Mouse (Mus musculus) forebrain, embryonic 14.5 days (tissue): ENCODE results near the gene Sap30. TPM values are rescaled to one million over a fixed set of nuclear protein-coding genes. Genes with fewer than 3 reads are reported as not detected.
A peak's percentile ranks its signal among the peaks of the same experiment; 100 is the strongest.
"Not testable (repeated sequence)": the region's sequence is repeated elsewhere in the genome, so short reads cannot be mapped to it uniquely, and the experiment has no call there.

Experiments
- ATAC-seq: fragments of 200-750 bp; cut with Nextera tagmentation; 2 replicates; pipeline ENCODE4 v1.8.0; 2017; ENCODE audit warnings: mild to moderate bottlenecking, moderate library complexity
- DNase-seq: peaks from one replicate; pipeline ENCODE4 v3.0.0-alpha.2; 2015; ENCODE audit warnings: low spot score
- H3K27ac ChIP-seq: fragments of 300-500 bp; sonication (generic); 2 replicates; pipeline ENCODE4 v1.5.1; 2014; ENCODE audit warnings: low read depth, mild to moderate bottlenecking, control low read depth, low read length, moderate library complexity
- H3K27me3 ChIP-seq: fragments of 300-500 bp; sonication (generic); replicated peaks from 2 replicates; pipeline ENCODE4 v1.6.1; 2014; ENCODE audit warnings: low read length, control low read depth, mixed read lengths; ENCODE audit not compliant: control insufficient read depth, insufficient read depth
- H3K36me3 ChIP-seq: fragments of 300-500 bp; sonication (generic); 2 replicates; pipeline ENCODE4 v1.6.1; 2014; ENCODE audit warnings: low read length, control low read depth; ENCODE audit not compliant: control insufficient read depth, insufficient read depth
- H3K4me1 ChIP-seq: fragments of 300-500 bp; sonication (generic); 2 replicates; pipeline ENCODE4 v1.6.1; 2014; ENCODE audit warnings: antibody characterized with exemption, low read length, control low read depth; ENCODE audit not compliant: control insufficient read depth, insufficient read depth
- H3K4me2 ChIP-seq: fragments of 300-500 bp; sonication (generic); 2 replicates; pipeline ENCODE4 v1.6.1; 2014; ENCODE audit warnings: mild to moderate bottlenecking, control low read depth, low read length
- H3K4me3 ChIP-seq: fragments of 300-500 bp; sonication (generic); 2 replicates; pipeline ENCODE4 v1.5.1; 2014; ENCODE audit warnings: low read depth, low read length, control low read depth
- H3K9ac ChIP-seq: fragments of 300-500 bp; sonication (generic); 2 replicates; pipeline ENCODE4 v1.6.1; 2014; ENCODE audit warnings: mild to moderate bottlenecking, low read length, control low read depth, moderate library complexity
- H3K9me3 ChIP-seq: fragments of 300-500 bp; sonication (generic); replicated peaks from 2 replicates; pipeline ENCODE4 v1.6.1; 2016; ENCODE audit warnings: low read length, control low read depth, mixed read lengths; ENCODE audit not compliant: control insufficient read depth
- WGBS: fragments of 180-500 bp; shearing (Covaris S2); extraction: QIAGEN DNeasy Blood & Tissue Kit; methylation state at CpG from one replicate; pipeline ENCODE4 v1.1.7; 2014; 5-methylcytosine and 5-hydroxymethylcytosine counted together
- polyA plus RNA-seq: library from polyadenylated mRNA; unstranded; fragments of >200 nt; fragmentation: Nextera tagmentation; extraction: Ambion mirVana; gene quantifications from 2 replicates; pipeline ENCODE4 v1.2.1, GENCODE M21; 2014

Gene Sap30
- polyA plus RNA-seq, 1 experiment from 2014 or later: 91.1 TPM

DNA sequence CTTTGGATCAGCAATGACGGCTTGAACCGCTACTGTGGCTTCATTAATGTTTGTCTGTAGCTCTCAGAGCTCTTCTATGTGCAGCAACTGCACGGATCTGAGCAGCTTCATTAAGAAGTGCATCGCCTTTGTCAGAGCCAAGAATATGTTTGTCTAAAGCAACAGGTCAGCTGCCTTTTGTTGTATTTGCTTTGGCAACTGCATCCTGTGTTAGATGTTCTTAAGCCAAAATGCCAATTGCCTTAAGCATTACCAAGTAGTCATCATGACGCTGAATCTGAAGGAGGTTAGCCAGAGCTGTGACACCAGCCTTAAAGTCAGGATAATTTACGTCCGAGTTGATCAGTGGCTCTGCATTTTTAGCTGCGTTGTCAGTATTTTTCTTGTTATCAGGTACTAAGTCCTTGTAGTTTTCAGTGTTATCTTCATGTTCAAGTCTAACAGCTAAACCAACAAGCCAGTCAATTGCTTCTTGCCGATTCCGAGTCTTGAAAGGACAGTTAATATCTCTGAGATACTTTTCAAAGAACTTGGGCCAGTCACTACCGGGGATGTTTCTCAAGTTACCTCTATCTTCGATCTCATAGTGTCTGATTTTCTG lies 32.6 kb upstream of the Sap30 start:
- Histone ChIP-seq H3K36me3 (peaks cover 17% of the 10 kb centered on the region; the same call in 1 of the 2 replicates), H3K27me3 (no peaks in the 10 kb centered on the region), H3K4me2 (no peak overlapping the region), H3K4me1 (no peaks in the 10 kb centered on the region), H3K9me3 (no peaks in the 10 kb centered on the region), H3K4me3 (no peak overlapping the region), H3K27ac (no peak overlapping the region), H3K9ac (no peak overlapping the region)
- no peak for DNase-seq
- ATAC-seq: no peak
- WGBS: 87% methylated on average over 12 of the region's 12 CpGs

DNA sequence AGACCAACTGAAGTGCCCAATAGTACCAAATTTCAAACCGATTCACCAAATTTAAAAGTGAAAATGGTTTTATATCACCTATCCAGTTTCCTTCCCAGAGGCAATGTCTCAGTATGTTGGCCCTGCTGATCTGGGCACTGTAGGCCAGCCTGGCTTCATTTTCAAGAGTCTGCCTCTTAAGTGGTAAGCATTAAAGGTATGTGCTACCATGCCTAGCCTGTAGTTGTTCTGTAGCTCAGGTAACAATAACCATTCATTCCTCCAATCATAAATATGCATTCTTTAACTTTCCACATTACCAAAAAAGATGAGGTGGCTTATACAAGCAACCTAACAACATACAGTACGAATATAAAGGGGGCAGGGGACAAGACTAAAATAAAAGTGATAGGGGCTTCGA lies 30.1 kb upstream of the Sap30 start:
- Histone ChIP-seq H3K4me1 (no peaks in the 10 kb centered on the region), H3K9ac (no peak overlapping the region), H3K4me3 (no peak overlapping the region), H3K27me3 (no peaks in the 10 kb centered on the region), H3K9me3 (no peaks in the 10 kb centered on the region), H3K27ac (no peak overlapping the region), H3K4me2 (no peak overlapping the region), H3K36me3 (peaks cover 28% of the 10 kb centered on the region; the same call in 1 of the 2 replicates)
- 88% methylated on average over 3 of the region's 3 CpGs for WGBS
- ATAC-seq (no peak), DNase-seq (no peak)

DNA sequence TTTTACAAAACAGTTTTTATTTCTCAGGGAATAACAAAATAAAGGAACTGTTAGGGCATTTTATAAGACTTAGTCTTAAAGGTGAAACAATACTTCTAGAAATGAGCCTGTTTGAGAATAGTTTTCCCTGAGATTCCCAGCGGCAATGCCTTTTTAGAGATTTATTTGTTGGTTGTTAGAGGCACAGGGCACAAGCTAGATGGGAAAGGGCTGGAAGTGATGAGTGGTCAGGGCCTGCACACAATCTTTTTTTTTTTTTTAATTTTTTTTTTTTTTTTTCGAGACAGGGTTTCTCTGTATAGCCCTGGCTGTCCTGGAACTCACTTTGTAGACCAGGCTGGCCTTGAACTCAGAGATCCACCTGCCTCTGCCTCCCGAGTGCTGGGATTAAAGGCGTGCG lies 29.0 kb upstream of the Sap30 start:
- H3K9me3 ChIP-seq, ATAC-seq, H3K9ac ChIP-seq, H3K27ac ChIP-seq, H3K4me2 ChIP-seq, H3K4me3 ChIP-seq, DNase-seq, H3K4me1 ChIP-seq, H3K27me3 ChIP-seq: not testable (repeated sequence)
- H3K36me3 ChIP-seq: peaks cover 28% of the 10 kb centered on the region; the same call in 1 of the 2 replicates
- WGBS: 94% methylated on average over 4 of the region's 5 CpGs

DNA sequence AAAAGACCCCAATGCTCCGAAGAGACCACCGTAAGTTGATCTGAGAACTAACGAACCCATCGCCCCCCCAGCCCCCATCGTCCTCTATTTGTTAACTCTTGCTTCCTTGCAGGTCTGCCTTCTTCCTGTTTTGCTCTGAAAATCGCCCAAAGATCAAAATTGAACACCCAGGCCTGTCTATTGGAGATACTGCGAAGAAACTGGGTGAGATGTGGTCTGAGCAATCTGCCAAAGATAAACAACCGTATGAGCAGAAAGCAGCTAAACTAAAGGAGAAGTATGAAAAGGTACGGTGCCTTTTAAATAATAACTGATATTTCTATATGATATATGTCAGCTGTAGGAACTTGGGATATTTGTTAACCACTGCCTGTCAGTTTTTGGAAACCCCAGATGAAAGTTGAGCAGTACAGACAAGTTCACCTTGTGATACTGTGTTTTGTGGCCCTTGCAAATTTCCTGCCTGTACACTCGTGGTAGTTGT lies 25.6 kb upstream of the Sap30 start:
- H3K4me3 ChIP-seq: peak overlapping the region; percentile 86
- peak overlapping the region; percentile 99 for H3K9ac ChIP-seq
- ATAC-seq, H3K27me3 ChIP-seq, DNase-seq, H3K4me1 ChIP-seq, H3K9me3 ChIP-seq: not testable (repeated sequence)
- H3K27ac ChIP-seq: 0 out of 2 replicates have a peak overlapping the region, but pooled peaks have one; percentile 98
- peak overlapping the region; percentile 96 for H3K4me2 ChIP-seq
- peaks cover 28% of the 10 kb centered on the region; the same call in 1 of the 2 replicates for H3K36me3 ChIP-seq
- WGBS: 13% methylated on average over 10 of the region's 10 CpGs

DNA sequence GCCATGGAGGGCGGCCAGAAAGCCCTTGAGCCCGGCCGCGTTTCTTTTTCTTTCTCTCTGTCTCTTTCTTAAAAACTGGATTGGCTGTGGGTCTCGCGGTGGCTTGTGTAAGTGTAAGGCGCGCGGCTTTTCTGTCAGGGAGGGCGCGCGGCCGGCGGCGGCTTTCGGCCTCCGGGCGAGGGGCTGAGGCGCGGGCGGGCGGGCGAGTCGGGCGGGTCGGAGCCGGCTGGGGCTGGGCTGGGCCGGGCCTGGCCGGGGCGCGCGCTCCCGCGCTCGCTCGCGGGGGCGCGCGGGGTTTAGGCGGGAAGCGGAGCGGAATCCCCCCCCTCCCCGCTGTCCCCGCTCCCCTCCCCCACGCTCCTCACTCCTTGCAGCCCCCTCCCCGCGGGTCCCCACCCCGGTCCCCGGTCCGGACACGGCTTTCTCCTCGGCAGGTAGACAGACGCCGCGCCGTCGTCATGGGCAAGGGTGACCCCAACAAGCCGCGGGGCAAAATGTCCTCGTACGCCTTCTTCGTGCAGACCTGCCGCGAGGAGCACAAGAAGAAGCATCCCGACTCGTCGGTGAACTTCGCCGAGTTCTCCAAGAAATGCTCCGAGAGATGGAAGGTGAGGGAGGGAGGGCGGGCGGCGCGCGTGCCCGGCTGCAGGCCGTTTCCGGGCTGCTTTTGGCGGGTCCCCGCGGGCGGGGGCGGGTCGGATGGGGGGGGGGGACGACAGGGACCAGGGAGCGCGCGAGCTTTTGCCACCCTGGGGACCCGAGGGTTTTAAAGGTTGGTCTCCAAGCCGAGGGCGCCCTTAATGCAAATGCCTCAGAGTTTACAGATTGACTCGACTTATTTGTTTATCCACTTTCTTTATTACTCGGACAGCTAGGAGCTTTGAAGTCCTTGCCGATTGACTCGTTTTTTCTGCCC lies 24.7 kb upstream of the Sap30 start:
- ATAC-seq: peak; percentile 47
- H3K4me2 ChIP-seq: peak overlapping the region; percentile 96
- peak; percentile 54 for DNase-seq
- H3K36me3 ChIP-seq: peaks cover 23% of the 10 kb centered on the region; the same call in 1 of the 2 replicates
- peak overlapping the region; percentile 98 for H3K27ac ChIP-seq
- H3K9me3 ChIP-seq: no peaks in the 10 kb centered on the region
- no peaks in the 10 kb centered on the region for H3K4me1 ChIP-seq
- peak overlapping the region; percentile 99 for H3K9ac ChIP-seq
- peak overlapping the region; percentile 86 for H3K4me3 ChIP-seq
- WGBS: under 1% methylated on average over 49 of the region's 96 CpGs
- no peaks in the 10 kb centered on the region for H3K27me3 ChIP-seq

DNA sequence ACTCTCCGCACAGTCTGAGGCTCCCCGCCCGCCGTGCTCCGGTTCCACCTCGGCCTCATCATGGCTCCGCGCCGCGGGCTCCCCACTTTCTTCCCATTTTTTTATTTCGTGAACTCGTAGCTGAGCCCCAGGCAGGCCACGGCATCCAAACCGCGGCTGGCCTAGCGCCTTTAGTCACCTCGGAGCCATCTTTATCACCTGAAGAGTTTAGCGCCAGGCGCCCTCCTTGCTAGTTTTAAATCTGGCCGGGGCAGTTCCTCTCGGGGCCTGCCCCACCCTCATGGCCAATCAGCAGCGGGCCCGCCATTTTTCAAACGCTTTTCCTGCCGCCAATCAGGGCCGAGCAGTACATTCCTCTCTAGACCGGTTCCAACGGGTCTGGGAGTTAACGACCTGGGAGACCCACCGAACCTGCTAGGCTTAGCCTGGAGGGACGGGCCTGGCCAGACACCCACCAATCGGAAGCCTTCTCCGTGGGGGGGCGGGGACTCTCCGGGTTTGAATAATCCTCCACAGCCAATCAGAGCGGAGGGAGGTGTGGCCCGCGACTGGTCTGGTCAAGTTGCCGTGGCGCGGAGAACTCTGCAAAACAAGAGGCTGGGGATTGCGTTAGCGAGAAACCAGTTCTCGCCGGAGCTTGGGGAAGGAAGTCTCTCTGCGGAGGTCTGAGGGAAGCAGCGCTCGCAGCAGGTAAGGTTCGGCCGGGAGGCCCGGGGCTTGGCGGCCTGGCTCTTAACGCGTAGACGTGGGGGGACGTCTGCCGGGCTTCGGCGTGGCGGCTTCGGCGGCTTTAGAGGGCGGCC lies 23.9 kb upstream of the Sap30 start, which contains the start of gene Hmgb2:
Gene Hmgb2, plus strand, starts transcription at position 592 of the 803 bp plus-strand sequence.
- under 1% methylated on average over 63 of the region's 63 CpGs for WGBS
- Histone ChIP-seq H3K36me3 (peaks cover 20% of the 10 kb centered on the region; the same call in 1 of the 2 replicates), H3K9ac (peak within 1 kb of the TSS; percentile 99), H3K4me2 (peak within 1 kb of the TSS; percentile 96), H3K4me1 (no peaks in the 10 kb centered on the region), H3K27ac (peak within 1 kb of the TSS; percentile 98), H3K4me3 (peak within 1 kb of the TSS; percentile 86), H3K27me3 (no peaks in the 10 kb centered on the region), H3K9me3 (no peaks in the 10 kb centered on the region)
- DNase-seq (peak; percentile 100), ATAC-seq (peak; percentile 100)

DNA sequence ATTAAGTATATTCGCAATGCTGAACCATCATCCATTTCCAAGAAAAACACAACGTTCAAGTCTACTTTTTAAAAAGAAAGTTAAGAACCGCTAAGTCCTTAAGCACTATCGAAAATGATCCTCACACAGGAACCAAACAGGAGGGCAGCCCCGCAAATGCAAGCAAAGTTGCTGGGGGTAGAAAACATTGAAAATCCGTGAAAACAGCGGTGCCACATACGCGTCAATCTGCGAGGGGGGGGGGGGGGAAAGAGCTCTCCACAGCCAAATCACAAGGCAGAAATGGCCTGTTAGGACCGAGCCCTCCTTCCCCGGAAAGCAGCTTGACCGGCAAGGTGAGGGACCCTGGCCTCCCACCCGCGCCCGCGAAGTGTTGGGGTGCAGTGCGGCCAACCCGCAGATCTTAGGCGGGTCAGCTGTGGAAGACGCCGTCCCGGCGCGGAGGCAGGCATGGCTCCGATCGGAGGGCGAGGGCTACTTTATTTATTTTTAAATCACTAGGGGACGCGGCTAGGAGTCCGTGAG lies 23.2 kb upstream of the Sap30 start:
- Histone ChIP-seq H3K4me2 (peak overlapping the region; percentile 96), H3K9me3 (no peaks in the 10 kb centered on the region), H3K4me3 (peak overlapping the region; percentile 86), H3K27ac (peak overlapping the region; percentile 80), H3K27me3 (no peaks in the 10 kb centered on the region), H3K36me3 (peaks cover 14% of the 10 kb centered on the region; the same call in 1 of the 2 replicates), H3K9ac (peak overlapping the region; percentile 78), H3K4me1 (no peaks in the 10 kb centered on the region)
- ATAC-seq (no peak), DNase-seq (no peak)
- WGBS: 1% methylated on average over 31 of the region's 31 CpGs

DNA sequence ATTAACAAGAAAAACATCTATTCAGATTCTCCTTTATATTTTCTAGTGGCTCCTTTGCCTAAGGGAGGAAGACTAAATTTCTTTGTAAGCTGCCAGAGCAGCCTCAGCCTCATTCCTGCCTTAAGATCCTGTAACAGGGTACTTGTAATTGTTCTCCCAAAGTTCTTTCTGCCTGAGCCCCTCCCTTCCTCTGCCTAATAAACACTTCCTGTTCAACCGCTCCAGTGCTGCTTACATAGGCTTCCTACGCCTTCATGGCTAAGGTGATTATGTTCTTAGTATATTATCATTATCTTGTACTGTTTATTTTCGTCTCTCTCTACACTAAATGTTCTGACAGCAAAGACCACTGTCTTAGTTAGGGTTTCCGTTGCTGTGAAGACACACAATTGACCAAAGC lies 21.0 kb upstream of the Sap30 start:
- 92% methylated on average over 4 of the region's 4 CpGs for WGBS
- no peaks in the 10 kb centered on the region for H3K27me3 ChIP-seq

More for the DNA sequence above, 21.0 kb upstream of the Sap30 start:
- DNase-seq (no peak), ATAC-seq (no peak)
- Histone ChIP-seq H3K27ac (no peak overlapping the region), H3K9ac (no peak overlapping the region), H3K9me3 (no peaks in the 10 kb centered on the region), H3K36me3 (peaks cover 5% of the 10 kb centered on the region; the same call in 1 of the 2 replicates), H3K4me1 (no peaks in the 10 kb centered on the region), H3K4me3 (no peak overlapping the region), H3K4me2 (no peak overlapping the region)
